Mouse (Mus musculus) kidney, adult 2 months (tissue): ENCODE measurements at regions not wholly inside any gene's neighbourhood (a gene's known extent, or its start where the extent isn't known, plus 50 kb on each side); places are given as distances from the start of the nearest gene placed in this dataset.

ENCODE experiments used
- DNase-seq: peaks from one replicate; pipeline ENCODE4 v3.0.0; 2021
- H3K27ac ChIP-seq: fragments of 200-500 bp; 2 replicates; pipeline ENCODE4 v1.5.1; 2012; ENCODE audit warnings: low read depth, low read length, control low read depth, inconsistent platforms; ENCODE audit not compliant: insufficient read depth
- H3K27me3 ChIP-seq: fragments of 200-500 bp; replicated peaks from 2 replicates; pipeline ENCODE4 v1.6.1; 2012; ENCODE audit warnings: mild to moderate bottlenecking, moderate library complexity, low read length, inconsistent platforms; ENCODE audit not compliant: control insufficient read depth, insufficient read depth
- H3K36me3 ChIP-seq: fragments of 200-500 bp; 2 replicates; pipeline ENCODE4 v1.6.1; 2012; ENCODE audit warnings: mild to moderate bottlenecking, moderate library complexity, low read length, inconsistent platforms; ENCODE audit not compliant: control insufficient read depth, insufficient read depth
- H3K4me1 ChIP-seq: fragments of 200-500 bp; 2 replicates; pipeline ENCODE4 v1.6.1; 2011; ENCODE audit warnings: low read length; ENCODE audit not compliant: control insufficient read depth, insufficient read depth
- H3K4me3 ChIP-seq: fragments of 200-500 bp; 2 replicates; pipeline ENCODE4 v1.5.1; 2011; ENCODE audit warnings: mild to moderate bottlenecking, low read depth, low read length, control low read depth; ENCODE audit not compliant: insufficient read depth
- CTCF ChIP-seq: fragments of 200-500 bp; conservative IDR thresholded peaks from 2 replicates; pipeline ENCODE4 v1.5.1; 2011; ENCODE audit warnings: low read depth, mild to moderate bottlenecking, control low read depth, low read length, moderate library complexity, mixed read lengths; ENCODE audit not compliant: insufficient read depth, insufficient read length
- POLR2A ChIP-seq: fragments of 200-500 bp; IDR thresholded peaks from one replicate; pipeline ENCODE4 v1.6.1; 2011; ENCODE audit warnings: low read depth, low read length, control low read depth
- WGBS: fragments of 180-500 bp; shearing (Covaris S2); methylation state at CpG from one replicate; pipeline ENCODE4 v1.1.7; 2018; 5-methylcytosine and 5-hydroxymethylcytosine counted together

GRCm38 (mm10) chr10:18907276-18907960, 62.6 kb downstream of the Perp start:
- no peaks in the 10 kb centered on the region for H3K36me3 ChIP-seq
- TF ChIP-seq CTCF, result no peak
- TF ChIP-seq POLR2A, result no peak
- 85% methylated on average over 9 of the region's 9 CpGs for WGBS
- DNase-seq, result no peak
- H3K27me3 ChIP-seq, result no peaks in the 10 kb centered on the region
- no peak overlapping the region for H3K27ac ChIP-seq
- H3K4me1 ChIP-seq, result no peaks in the 10 kb centered on the region
- no peak overlapping the region for H3K4me3 ChIP-seq

- 79% methylated on average over 3 of the region's 3 CpGs for WGBS
- H3K4me1 ChIP-seq, result no peaks in the 10 kb centered on the region
- H3K27ac ChIP-seq, result no peak overlapping the region
- no peaks in the 10 kb centered on the region for H3K36me3 ChIP-seq
- no peak overlapping the region for H3K4me3 ChIP-seq
- DNase-seq, result no peak
- H3K27me3 ChIP-seq, result no peaks in the 10 kb centered on the region
- TF ChIP-seq POLR2A (no peak), CTCF (no peak)
Observed at GRCm38 (mm10) chr10:18909307-18909706, 64.5 kb downstream of the Perp start.

- Histone ChIP-seq H3K27me3 (no peaks in the 10 kb centered on the region), H3K36me3 (no peaks in the 10 kb centered on the region), H3K4me3 (no peak overlapping the region), H3K27ac (no peak overlapping the region), H3K4me1 (no peaks in the 10 kb centered on the region)
- peak; percentile 40 for DNase-seq
- 13% methylated on average over 2 of the region's 2 CpGs for WGBS
- TF ChIP-seq CTCF (peak; percentile 63), POLR2A (no peak)
Observed at GRCm38 (mm10) chr10:18910898-18911297, 66.1 kb downstream of the Perp start.

- Histone ChIP-seq H3K4me1 (no peaks in the 10 kb centered on the region; the same call in 1 of the 2 replicates), H3K4me3 (no peak overlapping the region), H3K27me3 (no peaks in the 10 kb centered on the region), H3K36me3 (no peaks in the 10 kb centered on the region), H3K27ac (no peak overlapping the region)
- TF ChIP-seq POLR2A (no peak), CTCF (peak; percentile 30; the same call in 1 of the 2 replicates)
- DNase-seq, result peak; percentile 35
- 23% methylated on average over 6 of the region's 6 CpGs for WGBS
Observed at GRCm38 (mm10) chr10:18917120-18917616, 72.3 kb downstream of the Perp start.

- H3K27ac ChIP-seq, result no peak overlapping the region
- no peaks in the 10 kb centered on the region for H3K27me3 ChIP-seq
- no peak overlapping the region for H3K4me3 ChIP-seq
- 58% methylated on average over 3 of the region's 3 CpGs for WGBS
- no peaks in the 10 kb centered on the region for H3K4me1 ChIP-seq
- no peaks in the 10 kb centered on the region for H3K36me3 ChIP-seq
- no peak for DNase-seq
- TF ChIP-seq CTCF (no peak), POLR2A (no peak)
Observed at GRCm38 (mm10) chr10:18923088-18923821, 78.4 kb downstream of the Perp start.

- H3K4me3 ChIP-seq, result no peak overlapping the region
- no peaks in the 10 kb centered on the region for H3K4me1 ChIP-seq
- H3K27ac ChIP-seq, result no peak overlapping the region
- 90% methylated on average over 2 of the region's 2 CpGs for WGBS
- DNase-seq, result no peak
- no peaks in the 10 kb centered on the region for H3K27me3 ChIP-seq
- TF ChIP-seq CTCF (no peak), POLR2A (no peak)
- H3K36me3 ChIP-seq, result no peaks in the 10 kb centered on the region
Observed at GRCm38 (mm10) chr10:18927811-18928210, 83.0 kb downstream of the Perp start.

GRCm38 (mm10) chr10:18931344-18931743, 84.1 kb downstream of the Tnfaip3 start:
- WGBS, result 26% methylated on average over 2 of the region's 2 CpGs
- no peaks in the 10 kb centered on the region for H3K27me3 ChIP-seq
- no peak overlapping the region for H3K27ac ChIP-seq
- no peaks in the 10 kb centered on the region for H3K4me1 ChIP-seq
- no peaks in the 10 kb centered on the region for H3K36me3 ChIP-seq
- DNase-seq, result no peak
- no peak for TF ChIP-seq POLR2A
- no peak for TF ChIP-seq CTCF
- H3K4me3 ChIP-seq, result no peak overlapping the region
